Mouse (Mus musculus) urinary bladder, adult 2 months (tissue): Measurements from ENCODE around the gene Trip4. TPM values are rescaled to one million over a fixed set of nuclear protein-coding genes. Genes with fewer than 3 reads are reported as not detected.
A peak's percentile ranks its signal among the peaks of the same experiment; 100 is the strongest.

Experiments
- DNase-seq: peaks from one replicate; pipeline ENCODE4 v3.0.0; 2022; ENCODE audit warnings: low spot score
- polyA plus RNA-seq: library from polyadenylated mRNA; depleted of rRNA; stranded (reverse); fragments of >200 nt; gene quantifications from 2 replicates; pipeline ENCODE4 v1.2.3, GENCODE M21; 2012; rRNA removed

Gene Trip4
- 19.4 and 21.2 TPM in 2 replicates for polyA plus RNA-seq

DNA sequence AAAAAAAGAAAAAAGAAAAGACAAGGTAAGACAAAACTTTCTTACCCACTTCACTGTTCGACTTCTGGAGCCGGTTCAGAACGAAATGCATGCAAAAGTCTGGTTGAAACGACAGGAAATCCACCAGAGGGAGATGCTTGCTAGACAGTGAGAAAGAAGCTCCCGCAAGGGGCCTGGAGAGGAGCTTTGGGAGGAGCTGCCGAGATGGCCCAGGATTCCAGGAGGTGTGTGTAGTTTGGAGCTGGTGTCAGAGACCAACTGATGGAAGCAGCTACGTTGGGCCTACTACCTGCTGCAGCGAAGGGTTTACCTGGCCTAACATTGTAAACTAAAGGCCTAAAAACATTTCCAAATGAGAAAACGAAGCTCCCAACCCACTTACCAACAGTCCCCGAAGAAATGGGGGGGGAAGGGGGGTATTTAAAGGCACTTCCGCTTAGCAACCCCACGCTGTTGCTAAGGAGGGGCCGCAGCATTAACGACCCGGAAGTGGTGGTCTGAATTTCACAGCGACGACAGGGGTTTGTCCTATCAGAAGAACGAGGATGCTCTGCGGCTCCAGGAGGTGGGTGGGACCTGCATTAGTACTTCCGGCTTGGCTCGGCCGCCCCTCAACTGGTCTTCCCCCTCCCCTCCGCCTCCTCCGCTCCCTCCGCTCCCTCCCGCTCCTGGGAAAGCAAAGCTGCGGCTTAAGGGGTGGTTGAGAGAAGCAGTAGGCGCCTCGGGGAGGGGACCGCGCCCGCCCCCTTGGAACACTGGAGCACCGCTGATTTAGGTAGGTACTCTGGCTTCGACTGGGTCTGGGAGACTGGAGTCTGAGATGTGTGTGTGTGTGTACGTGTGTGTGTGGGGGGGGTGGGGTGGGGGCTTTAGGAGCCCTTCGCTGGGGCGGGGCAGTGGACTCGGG is at the start of gene Trip4, which contains the start of gene Csnk1g1:
Trip4 (minus strand) TSS at position 401 of the 907 bp plus-strand sequence.
Csnk1g1 (plus strand) TSS at position 531 of the 907 bp plus-strand sequence.
- DNase-seq, result peak; percentile 81

- DNase-seq, result no peak
Measured at GRCm38 (mm10) chr9:65951082-65951587, 42.5 kb upstream of the Trip4 start.

DNA sequence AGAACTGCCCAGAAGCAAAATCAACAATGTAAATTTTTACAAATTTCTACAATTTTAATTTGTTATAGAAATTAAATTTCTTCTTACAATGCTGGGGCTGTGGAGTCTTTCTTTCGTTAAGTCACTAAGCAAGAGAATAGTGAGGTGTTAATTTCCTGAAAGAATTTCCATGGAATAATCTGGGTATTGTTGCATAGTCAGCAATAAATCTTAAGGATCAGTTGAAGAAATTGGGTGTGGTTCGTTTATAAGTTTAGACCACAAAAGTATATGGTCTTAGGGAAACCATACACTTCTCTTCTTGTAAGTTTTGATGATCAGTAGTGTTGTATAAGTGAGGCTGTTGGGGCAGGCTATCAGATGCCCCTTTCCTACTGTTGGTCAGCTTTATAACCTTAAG is 29.0 kb upstream of the Trip4 start:
- DNase-seq, result no peak

DNA sequence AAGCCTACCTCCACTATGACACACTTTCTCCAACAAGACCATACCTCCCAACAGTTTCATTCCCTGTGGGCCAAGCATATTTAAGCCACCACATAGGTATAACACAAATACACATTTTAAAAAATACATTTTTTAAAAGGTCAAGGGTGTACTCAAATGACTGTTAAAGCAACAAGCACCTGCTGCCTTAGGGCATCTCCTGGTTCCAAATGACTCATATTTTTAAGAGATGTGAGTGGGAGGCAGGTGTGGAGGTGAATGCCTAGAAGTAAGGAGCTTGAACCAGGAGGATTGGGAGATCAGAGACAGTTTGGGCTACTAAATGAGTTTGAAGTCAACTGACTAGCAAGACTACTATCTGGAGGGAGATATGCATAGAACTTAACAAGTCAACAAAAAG is 21.2 kb upstream of the Trip4 start:
- no peak for DNase-seq

DNA sequence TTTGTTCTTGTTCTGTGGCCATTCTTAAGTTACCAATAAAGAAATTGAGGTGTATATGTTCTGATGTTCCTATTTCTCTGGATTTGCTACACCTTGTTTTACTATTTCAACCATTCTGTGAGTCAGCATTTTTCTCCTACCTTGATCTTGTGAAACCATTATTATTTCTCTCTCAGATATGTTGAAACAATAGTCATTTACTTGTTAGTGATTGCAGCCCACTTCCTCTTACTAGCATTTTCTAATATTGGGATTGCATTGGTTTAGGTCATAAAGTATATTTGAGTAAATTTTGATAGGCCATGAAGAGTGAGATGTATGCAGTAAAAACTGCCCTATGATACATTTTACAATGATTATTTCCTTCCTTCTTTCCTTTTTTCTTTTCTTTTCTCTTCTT is 19.9 kb upstream of the Trip4 start:
- no peak for DNase-seq

DNA sequence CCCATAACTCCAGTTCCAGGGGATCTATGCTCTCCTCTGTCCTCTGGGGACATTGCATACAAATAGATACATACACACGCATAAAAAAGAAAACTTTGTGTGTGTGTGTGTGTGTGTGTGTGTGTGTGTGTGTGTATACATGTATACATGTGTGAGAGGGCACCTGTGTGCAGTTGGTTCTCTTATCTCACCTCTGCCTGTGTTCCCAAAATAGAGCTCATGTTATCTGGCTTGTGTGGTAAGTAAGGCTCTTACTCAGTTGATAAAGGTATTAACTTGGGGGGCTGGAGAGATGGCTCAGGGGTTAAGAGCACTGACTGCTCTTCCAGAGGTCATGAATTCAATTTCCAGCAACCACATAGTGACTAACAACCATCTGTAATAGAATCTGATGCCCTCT is 8.4 kb upstream of the Trip4 start:
- DNase-seq, result no peak

- DNase-seq, result no peak
Measured at GRCm38 (mm10) chr9:65913976-65914375, 5.4 kb upstream of the Trip4 start.

GRCm38 (mm10) chr9:65909837-65910236 is 1.2 kb upstream of the Trip4 start:
- no peak for DNase-seq

DNA sequence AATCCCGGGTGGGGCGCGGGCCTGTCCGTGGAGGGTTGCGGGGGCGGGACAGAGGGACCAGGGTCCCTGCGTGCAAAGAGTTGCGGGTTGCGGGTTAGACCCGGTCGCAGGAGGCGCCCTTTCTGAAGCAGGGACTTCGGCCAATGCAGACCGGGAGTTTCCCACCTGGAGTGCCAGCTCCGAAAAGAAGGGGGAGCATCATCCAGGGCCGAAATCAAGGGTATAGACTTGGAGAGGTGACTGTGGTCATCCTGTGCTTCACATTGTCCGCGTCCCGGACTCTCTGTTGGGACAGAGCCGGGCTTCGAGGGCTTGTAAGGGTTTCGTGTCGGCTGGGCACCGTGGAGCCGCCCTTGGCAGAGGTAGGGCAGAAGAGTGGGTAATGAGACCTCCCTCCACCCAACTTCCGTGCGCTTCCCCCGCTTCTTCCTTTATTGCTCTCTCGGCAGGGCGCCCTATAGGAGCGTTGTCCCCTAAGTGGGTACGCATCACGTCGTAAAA is 757 bp upstream of the Trip4 start:
- DNase-seq, result peak; percentile 54

- no peak for DNase-seq
Measured at GRCm38 (mm10) chr9:65903419-65903818, 5.2 kb downstream of the Trip4 start.

- no peak for DNase-seq
Measured at GRCm38 (mm10) chr9:65902879-65903278, 5.7 kb downstream of the Trip4 start.

GRCm38 (mm10) chr9:65896977-65897376 is 11.6 kb downstream of the Trip4 start:
- no peak for DNase-seq

DNA sequence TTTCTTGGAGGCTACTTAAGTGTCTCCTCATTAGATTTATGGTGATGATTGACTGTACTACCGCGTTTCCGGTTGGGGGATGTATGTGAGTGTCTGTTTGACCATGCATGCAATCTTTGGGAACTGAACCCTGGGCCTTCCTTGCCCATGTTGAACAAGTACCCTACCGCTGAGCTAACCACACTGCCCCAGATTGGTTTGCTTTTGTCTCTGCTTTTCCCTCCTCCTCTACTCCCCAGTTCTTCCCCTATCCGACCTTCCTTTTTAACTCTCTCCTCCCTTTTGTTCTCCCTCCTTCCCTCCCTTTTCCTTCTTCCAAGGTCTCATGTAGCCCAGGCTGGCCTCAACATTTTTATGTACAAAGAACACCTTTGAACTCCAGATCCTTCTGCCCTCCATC is 17.5 kb downstream of the Trip4 start:
- no peak for DNase-seq

DNA sequence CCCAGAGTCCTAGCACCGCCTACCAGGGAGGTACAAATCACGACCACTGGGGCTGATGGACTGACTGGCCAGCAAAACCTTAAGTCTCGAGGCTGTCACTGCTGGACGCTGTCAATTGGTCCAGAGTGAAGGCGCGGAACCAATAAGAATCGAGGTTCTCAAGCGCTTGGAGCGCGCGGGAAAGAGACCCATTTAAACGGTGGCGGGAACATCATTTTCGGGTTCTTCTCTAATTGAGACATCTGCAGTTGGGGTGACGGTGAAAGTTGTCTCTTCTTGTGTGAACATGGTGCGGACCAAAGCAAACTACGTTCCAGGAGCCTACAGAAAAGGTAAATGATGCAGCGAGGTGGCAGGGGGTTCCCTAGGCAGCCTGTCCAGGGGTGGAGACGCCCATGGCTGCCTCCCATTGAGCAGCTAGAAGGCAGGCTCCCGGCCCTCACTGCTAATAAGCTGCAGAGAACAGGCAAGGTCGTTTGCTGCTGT is 18.4 kb downstream of the Trip4 start, which contains the start of gene Pclaf:
Pclaf (plus strand) TSS at position 95 of the 486 bp plus-strand sequence.
- DNase-seq, result peak; percentile 27

- DNase-seq, result peak; percentile 79
Measured at GRCm38 (mm10) chr9:65884564-65885315, 23.9 kb downstream of the Trip4 start.

DNA sequence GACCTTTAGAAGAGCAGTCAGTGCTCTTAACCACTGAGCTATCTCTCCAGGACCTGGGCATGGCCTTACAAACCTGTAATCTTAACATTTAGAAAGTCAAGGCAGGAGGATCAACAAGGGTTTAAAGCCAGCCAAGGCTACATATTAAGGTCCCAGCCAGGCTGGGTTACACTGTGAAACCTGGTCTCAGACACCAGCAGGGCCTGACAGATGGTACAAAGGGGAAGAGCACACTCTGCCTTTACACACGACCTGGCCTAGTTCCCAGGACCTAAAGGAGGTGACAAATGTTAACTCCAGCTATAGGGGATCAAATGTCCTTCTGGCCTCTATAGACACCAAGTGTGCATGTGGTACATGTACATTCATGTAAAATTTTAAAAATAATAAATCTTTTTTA is 48.9 kb downstream of the Trip4 start:
- DNase-seq, result no peak

DNA sequence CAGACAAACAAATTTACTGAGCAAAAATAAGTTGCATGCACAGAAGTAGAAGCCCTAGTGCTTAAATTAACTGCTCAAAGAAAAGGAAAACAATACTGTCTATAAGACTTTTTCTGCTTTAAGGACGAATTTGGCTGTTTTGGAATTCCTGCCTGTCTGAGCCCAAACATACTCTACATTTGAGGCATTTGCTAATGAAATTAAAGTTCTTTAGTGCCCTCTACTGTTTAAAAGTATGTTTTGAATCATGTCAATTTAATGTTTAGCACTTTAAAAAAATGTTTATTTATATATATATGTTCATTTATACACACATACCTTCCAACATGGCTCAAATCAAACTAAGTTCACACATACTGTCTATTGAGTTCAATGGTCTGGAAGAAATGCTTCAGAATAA is 58.4 kb downstream of the Trip4 start:
- no peak for DNase-seq

- DNase-seq, result no peak
Measured at GRCm38 (mm10) chr9:65848154-65848553, 60.4 kb downstream of the Trip4 start.

GRCm38 (mm10) chr9:65844421-65845165 is 64.0 kb downstream of the Trip4 start:
- no peak for DNase-seq

DNA sequence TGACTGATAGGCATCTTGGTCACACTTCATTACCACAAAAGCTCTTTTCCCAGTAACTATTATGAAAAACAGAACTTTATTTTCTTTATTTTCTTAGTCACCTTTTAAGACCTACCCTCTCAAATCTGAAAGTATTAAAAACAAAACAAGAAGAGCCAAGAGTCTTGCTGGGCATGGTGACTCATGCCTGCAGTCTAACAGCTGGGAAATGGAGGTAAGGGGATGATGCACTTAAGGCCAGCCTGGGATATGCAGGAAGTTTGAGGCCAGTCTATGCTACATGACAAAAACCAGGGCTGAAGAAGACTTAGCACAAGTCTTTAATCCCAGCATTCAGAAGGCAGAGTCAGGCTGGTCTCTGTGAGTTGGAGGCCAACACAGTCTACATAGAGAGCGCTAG is 68.8 kb downstream of the Trip4 start:
- no peak for DNase-seq

DNA sequence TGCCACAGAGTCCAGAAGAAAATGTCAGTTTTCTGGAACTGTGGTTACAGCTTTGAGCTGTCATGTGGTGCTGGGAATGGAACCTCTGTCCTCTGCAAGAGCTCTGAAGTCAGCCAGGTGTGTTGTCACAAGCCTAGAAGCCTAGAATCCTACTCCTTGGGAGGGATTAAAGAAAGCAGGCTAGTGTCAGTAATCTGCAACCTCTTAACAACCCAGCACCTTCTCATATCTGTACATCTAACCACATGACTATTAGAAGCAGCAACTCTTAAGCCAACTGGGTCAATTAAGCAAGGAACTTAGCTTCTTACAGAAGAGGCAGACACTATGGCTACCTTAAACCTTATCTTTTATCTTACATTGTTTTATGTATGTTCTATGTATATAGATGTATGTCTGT is 71.7 kb downstream of the Trip4 start:
- DNase-seq, result no peak
